Mouse (Mus musculus) liver, embryonic 13.5 days (tissue): ENCODE data around the gene Igfbp6. TPM values are rescaled to one million over a fixed set of nuclear protein-coding genes. Genes with fewer than 3 reads are reported as not detected.

Experiments
- ATAC-seq: fragments of 200-750 bp; cut with Nextera tagmentation; 2 replicates; pipeline ENCODE4 v1.8.0; 2017; ENCODE audit warnings: low read depth, mild to moderate bottlenecking, moderate number of reproducible peaks, moderate library complexity
- DNase-seq: peaks from one replicate; pipeline ENCODE4 v3.0.0; 2022
- H3K27ac ChIP-seq: fragments of 300-500 bp; sonication (generic); 2 replicates; pipeline ENCODE4 v1.5.1; 2015; ENCODE audit warnings: moderate library complexity, mild to moderate bottlenecking, inconsistent platforms
- H3K27me3 ChIP-seq: fragments of 300-500 bp; sonication (generic); 2 replicates; pipeline ENCODE4 v1.6.1; 2015; ENCODE audit warnings: mild to moderate bottlenecking, inconsistent platforms
- H3K36me3 ChIP-seq: fragments of 300-500 bp; sonication (generic); 2 replicates; pipeline ENCODE4 v1.6.1; 2015; ENCODE audit warnings: mild to moderate bottlenecking, inconsistent platforms
- H3K4me1 ChIP-seq: fragments of 300-500 bp; sonication (generic); replicated peaks from 2 replicates; pipeline ENCODE4 v1.6.1; 2015; ENCODE audit warnings: inconsistent platforms
- H3K4me2 ChIP-seq: fragments of 300-500 bp; sonication (generic); 2 replicates; pipeline ENCODE4 v1.6.1; 2015; ENCODE audit warnings: inconsistent platforms, mild to moderate bottlenecking, moderate library complexity
- H3K4me3 ChIP-seq: fragments of 300-500 bp; sonication (generic); replicated peaks from 2 replicates; pipeline ENCODE4 v1.5.1; 2015; ENCODE audit warnings: mild to moderate bottlenecking, inconsistent platforms
- H3K9ac ChIP-seq: fragments of 300-500 bp; sonication (generic); 2 replicates; pipeline ENCODE4 v1.6.1; 2015; ENCODE audit warnings: mild to moderate bottlenecking, inconsistent platforms
- H3K9me3 ChIP-seq: fragments of 300-500 bp; sonication (generic); replicated peaks from 2 replicates; pipeline ENCODE4 v1.6.1; 2016; ENCODE audit warnings: inconsistent platforms
- WGBS: fragments of 180-500 bp; shearing (Covaris S2); methylation state at CpG from one replicate; pipeline ENCODE4 v1.1.7; 2015; ENCODE audit not compliant: insufficient replicate concordance; 5-methylcytosine and 5-hydroxymethylcytosine counted together
- polyA plus RNA-seq: library from polyadenylated mRNA; unstranded; fragments of >200 nt; fragmentation: Nextera tagmentation; extraction: Ambion mirVana; gene quantifications from 2 replicates; pipeline ENCODE4 v1.2.1, GENCODE M21; 2015

Gene Igfbp6
- polyA plus RNA-seq, 1 experiment from 2014 or later, result 1.2 TPM

GRCm38 (mm10) chr15:102119121-102119830 lies 24.9 kb upstream of the Igfbp6 start:
- ATAC-seq (no peak), DNase-seq (no peak)
- no peak overlapping the region for H3K4me2 ChIP-seq
- H3K27me3 ChIP-seq, result no peaks in the 10 kb centered on the region
- peaks cover 69% of the 10 kb centered on the region for H3K36me3 ChIP-seq
- H3K27ac ChIP-seq, result no peak overlapping the region
- H3K9me3 ChIP-seq, result no peaks in the 10 kb centered on the region
- no peak overlapping the region for H3K4me3 ChIP-seq
- WGBS, result 78% methylated on average over 8 of the region's 8 CpGs
- peaks cover 8% of the 10 kb centered on the region for H3K4me1 ChIP-seq
- H3K9ac ChIP-seq, result no peak overlapping the region

GRCm38 (mm10) chr15:102119831-102120170 lies 24.4 kb upstream of the Igfbp6 start:
- H3K4me1 ChIP-seq, result peaks cover 8% of the 10 kb centered on the region
- 74% methylated on average over 2 of the region's 2 CpGs for WGBS
- H3K9me3 ChIP-seq, result no peaks in the 10 kb centered on the region
- H3K4me2 ChIP-seq, result no peak overlapping the region
- no peak overlapping the region for H3K9ac ChIP-seq
- H3K4me3 ChIP-seq, result no peak overlapping the region
- H3K27ac ChIP-seq, result no peak overlapping the region
- no peak for DNase-seq
- ATAC-seq, result no peak
- H3K27me3 ChIP-seq, result no peaks in the 10 kb centered on the region
- H3K36me3 ChIP-seq, result peaks cover 74% of the 10 kb centered on the region

GRCm38 (mm10) chr15:102120530-102120929 lies 23.6 kb upstream of the Igfbp6 start:
- Histone ChIP-seq H3K9me3 (no peaks in the 10 kb centered on the region), H3K27ac (no peak overlapping the region), H3K4me2 (no peak overlapping the region), H3K9ac (no peak overlapping the region), H3K36me3 (peaks cover 78% of the 10 kb centered on the region), H3K4me3 (no peak overlapping the region), H3K27me3 (no peaks in the 10 kb centered on the region), H3K4me1 (peaks cover 7% of the 10 kb centered on the region)
- DNase-seq (no peak), ATAC-seq (no peak)
- 67% methylated on average over 5 of the region's 5 CpGs for WGBS

GRCm38 (mm10) chr15:102126303-102126702 lies 17.9 kb upstream of the Igfbp6 start:
- H3K9me3 ChIP-seq, result no peaks in the 10 kb centered on the region
- H3K4me3 ChIP-seq, result no peak overlapping the region
- no peak overlapping the region for H3K4me2 ChIP-seq
- WGBS, result 64% methylated on average over 2 of the region's 2 CpGs
- H3K4me1 ChIP-seq, result no peaks in the 10 kb centered on the region
- peaks cover 79% of the 10 kb centered on the region for H3K36me3 ChIP-seq
- H3K27ac ChIP-seq, result no peak overlapping the region
- H3K9ac ChIP-seq, result no peak overlapping the region
- no peaks in the 10 kb centered on the region for H3K27me3 ChIP-seq
- no peak for DNase-seq
- no peak for ATAC-seq

- 89% methylated on average over 9 of the region's 9 CpGs for WGBS
- no peak overlapping the region for H3K9ac ChIP-seq
- no peak for DNase-seq
Measured at GRCm38 (mm10) chr15:102133314-102133713, 10.8 kb upstream of the Igfbp6 start.

GRCm38 (mm10) chr15:102134709-102135108 lies 9.5 kb upstream of the Igfbp6 start:
- peak overlapping the region; percentile 87; the same call in 1 of the 2 replicates for H3K4me3 ChIP-seq
- WGBS, result 86% methylated on average over 2 of the region's 2 CpGs
- ATAC-seq, result no peak
- H3K27me3 ChIP-seq, result peaks cover 9% of the 10 kb centered on the region; the same call in 1 of the 2 replicates
- H3K4me1 ChIP-seq, result peaks cover 31% of the 10 kb centered on the region
- peak overlapping the region; percentile 91 for H3K4me2 ChIP-seq
- peak overlapping the region; percentile 87 for H3K9ac ChIP-seq
- no peak for DNase-seq
- no peaks in the 10 kb centered on the region for H3K9me3 ChIP-seq
- peak overlapping the region; percentile 85 for H3K27ac ChIP-seq
- peaks cover 34% of the 10 kb centered on the region for H3K36me3 ChIP-seq

More at GRCm38 (mm10) chr15:102133314-102133713, 10.8 kb upstream of the Igfbp6 start:
- no peak overlapping the region for H3K27ac ChIP-seq
- H3K4me2 ChIP-seq, result no peak overlapping the region
- H3K4me1 ChIP-seq, result peaks cover 31% of the 10 kb centered on the region
- peaks cover 47% of the 10 kb centered on the region for H3K36me3 ChIP-seq
- H3K4me3 ChIP-seq, result no peak overlapping the region
- no peaks in the 10 kb centered on the region for H3K9me3 ChIP-seq
- ATAC-seq, result no peak
- H3K27me3 ChIP-seq, result no peaks in the 10 kb centered on the region

GRCm38 (mm10) chr15:102135522-102136128 lies 8.5 kb upstream of the Igfbp6 start:
- H3K9ac ChIP-seq, result peak overlapping the region; percentile 87

GRCm38 (mm10) chr15:102136129-102136758 lies 7.9 kb upstream of the Igfbp6 start, which contains the start of gene Spryd3:
Gene Spryd3 (minus strand): TSS chr15:102136234.
- H3K27ac ChIP-seq, result peak within 1 kb of the TSS; percentile 85
- H3K4me2 ChIP-seq, result peak within 1 kb of the TSS; percentile 91
- H3K27me3 ChIP-seq, result peaks cover 12% of the 10 kb centered on the region; the same call in 1 of the 2 replicates
- peak within 1 kb of the TSS; percentile 87 for H3K9ac ChIP-seq
- H3K36me3 ChIP-seq, result peaks cover 19% of the 10 kb centered on the region
- no peaks in the 10 kb centered on the region for H3K9me3 ChIP-seq
- WGBS, result under 1% methylated on average over 50 of the region's 50 CpGs
- H3K4me1 ChIP-seq, result peaks cover 31% of the 10 kb centered on the region
- peak within 1 kb of the TSS; percentile 87 for H3K4me3 ChIP-seq
- peak; percentile 98 for DNase-seq
- peak; percentile 98 for ATAC-seq

More at GRCm38 (mm10) chr15:102135522-102136128, 8.5 kb upstream of the Igfbp6 start:
- H3K27me3 ChIP-seq, result peaks cover 9% of the 10 kb centered on the region; the same call in 1 of the 2 replicates
- peaks cover 25% of the 10 kb centered on the region for H3K36me3 ChIP-seq
- H3K4me2 ChIP-seq, result peak overlapping the region; percentile 91
- WGBS, result 3% methylated on average over 35 of the region's 35 CpGs
- peak overlapping the region; percentile 85 for H3K27ac ChIP-seq
- DNase-seq, result no peak
- peaks cover 31% of the 10 kb centered on the region for H3K4me1 ChIP-seq
- H3K9me3 ChIP-seq, result no peaks in the 10 kb centered on the region
- no peak for ATAC-seq
- H3K4me3 ChIP-seq, result peak overlapping the region; percentile 87

- 74% methylated on average over 5 of the region's 5 CpGs for WGBS
- no peak overlapping the region for H3K27ac ChIP-seq
Measured at GRCm38 (mm10) chr15:102141120-102141519, 3.0 kb upstream of the Igfbp6 start.

GRCm38 (mm10) chr15:102142914-102143912 lies 949 bp upstream of the Igfbp6 start:
- Histone ChIP-seq H3K9ac (no peak overlapping the region), H3K9me3 (no peaks in the 10 kb centered on the region), H3K4me2 (no peak overlapping the region), H3K4me1 (peaks cover 34% of the 10 kb centered on the region), H3K27ac (no peak overlapping the region), H3K4me3 (no peak overlapping the region), H3K36me3 (no peaks in the 10 kb centered on the region), H3K27me3 (peaks cover 60% of the 10 kb centered on the region)
- ATAC-seq (no peak), DNase-seq (no peak)
- WGBS, result 56% methylated on average over 23 of the region's 23 CpGs

More at GRCm38 (mm10) chr15:102141120-102141519, 3.0 kb upstream of the Igfbp6 start:
- DNase-seq (no peak), ATAC-seq (no peak)
- Histone ChIP-seq H3K27me3 (peaks cover 58% of the 10 kb centered on the region), H3K4me3 (no peak overlapping the region), H3K4me2 (no peak overlapping the region), H3K36me3 (no peaks in the 10 kb centered on the region), H3K4me1 (peaks cover 30% of the 10 kb centered on the region), H3K9ac (no peak overlapping the region), H3K9me3 (no peaks in the 10 kb centered on the region)
